Mouse (Mus musculus) thymus, adult 2 months (tissue): ENCODE data around the gene Tekt1.

Source experiments
- CTCF ChIP-seq: fragments of 200-500 bp; IDR thresholded peaks from 2 replicates; pipeline ENCODE4 v1.5.1; 2012; ENCODE audit warnings: mild to moderate bottlenecking, control low read depth, low read length, moderate library complexity, borderline replicate concordance; ENCODE audit not compliant: control insufficient read depth, poor library complexity, insufficient read depth; ENCODE audit errors: extremely low read depth
- POLR2A ChIP-seq: fragments of 200-500 bp; IDR thresholded peaks from 2 replicates; pipeline ENCODE4 v1.6.1; 2012; ENCODE audit warnings: mild to moderate bottlenecking, low read length, control low read depth, moderate library complexity; ENCODE audit not compliant: control insufficient read depth, poor library complexity, insufficient read depth; ENCODE audit errors: extremely low read depth

DNA sequence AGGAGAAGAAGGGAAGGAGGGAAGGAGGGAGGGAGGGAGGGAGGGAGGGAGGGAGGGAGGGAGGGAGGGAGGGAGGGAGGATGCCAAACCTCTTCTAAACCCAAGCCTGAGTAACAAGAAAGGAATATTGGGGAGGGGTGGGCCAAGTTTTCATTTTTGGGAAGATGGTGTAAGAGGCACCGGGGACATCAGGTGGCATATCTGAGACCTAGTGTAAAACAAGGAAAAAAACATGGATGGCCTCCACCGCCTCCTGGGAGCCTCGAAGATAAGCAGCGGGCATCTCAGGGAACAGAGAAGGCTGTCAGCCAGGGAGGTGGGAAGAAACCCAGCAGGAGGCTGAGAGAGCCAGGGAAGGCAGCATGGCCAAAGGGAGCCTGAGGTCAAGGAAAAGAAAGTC lies 43.3 kb upstream of the Tekt1 start:
- TF ChIP-seq CTCF (no peak), POLR2A (no peak)
